Mouse (Mus musculus): ENCODE results near the gene Cpne2. TPM values are rescaled to one million over a fixed set of nuclear protein-coding genes. Genes with fewer than 3 reads are reported as not detected.

Gene Cpne2
- total RNA-seq, 2 experiments from 2014 or later: 53.9 to 106 TPM

DNA sequence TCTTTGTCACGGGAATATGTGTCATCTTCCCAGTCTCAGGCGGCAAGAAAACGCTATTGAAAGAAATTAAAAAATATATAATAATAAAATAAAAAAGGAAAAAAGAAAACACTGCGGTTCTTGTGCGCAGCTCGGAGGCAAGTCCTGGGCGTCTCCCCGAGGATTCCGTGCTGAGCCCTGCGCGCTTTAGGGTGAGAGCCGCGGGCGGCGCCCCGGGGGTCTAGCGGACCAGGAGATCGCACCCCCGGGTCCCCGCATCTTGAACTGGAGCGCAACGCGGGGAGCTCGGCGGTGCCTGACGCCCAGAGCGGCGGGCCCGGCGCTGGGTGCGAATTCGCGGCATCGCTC, 291 bp upstream of the Cpne2 start:
- no peak for ATAC-seq (replicated peaks; ENCODE audit: poor library complexity, severe bottlenecking)

GRCm38 (mm10) chr8:94534612-94535011, 1.8 kb downstream of the Cpne2 start:
- no peak for ATAC-seq (replicated peaks; ENCODE audit: poor library complexity, severe bottlenecking)

DNA sequence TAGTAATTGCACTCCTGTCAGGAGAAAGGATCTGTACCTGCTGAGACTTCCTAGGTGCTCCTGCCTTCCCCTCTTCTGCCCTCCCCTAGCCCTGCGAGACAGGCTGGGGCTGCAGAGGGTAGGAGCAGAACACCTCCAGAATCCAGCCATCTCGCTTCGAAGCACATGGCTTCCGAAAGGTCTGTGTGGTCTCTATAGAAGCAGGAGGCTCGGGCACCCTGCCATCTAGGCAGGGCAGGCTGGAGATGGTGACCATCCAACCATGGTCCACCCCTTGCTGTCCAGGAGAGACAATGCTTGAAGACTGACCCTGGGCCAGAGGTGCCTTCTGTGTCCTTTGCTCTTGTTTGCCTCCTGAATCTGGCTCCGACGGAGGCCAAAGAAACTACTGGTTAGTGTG, 2.8 kb downstream of the Cpne2 start:
- ATAC-seq (replicated peaks; ENCODE audit: poor library complexity, severe bottlenecking): no peak

- no peak for ATAC-seq (replicated peaks; ENCODE audit: poor library complexity, severe bottlenecking)
Observed at GRCm38 (mm10) chr8:94537456-94537855, 4.7 kb downstream of the Cpne2 start.

DNA sequence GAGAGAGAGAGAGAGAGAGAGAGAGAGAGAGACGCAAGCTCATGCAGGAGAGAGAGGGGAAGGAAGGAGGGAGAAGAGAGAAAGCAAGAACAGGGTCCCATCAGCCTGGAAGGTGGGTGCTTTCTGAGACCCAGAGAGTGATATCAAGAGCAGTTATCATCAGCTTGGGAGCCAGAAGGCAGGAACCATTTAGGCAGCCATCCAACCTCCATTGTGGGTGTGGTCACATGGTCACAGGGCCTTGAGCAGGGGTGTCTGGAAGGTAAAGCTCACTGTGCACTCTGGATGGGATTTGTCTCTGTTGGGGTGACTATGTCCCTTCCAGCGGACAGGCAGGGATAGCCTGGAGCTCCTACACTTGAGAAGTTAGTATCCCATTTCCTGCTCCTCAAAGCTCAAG, 7.2 kb downstream of the Cpne2 start:
- ATAC-seq (replicated peaks; ENCODE audit: poor library complexity, severe bottlenecking): no peak

- peak; percentile 77 for ATAC-seq (replicated peaks; ENCODE audit: poor library complexity, severe bottlenecking)
Observed at GRCm38 (mm10) chr8:94540889-94541795, 8.4 kb downstream of the Cpne2 start.

- peak; percentile 73 for ATAC-seq (replicated peaks; ENCODE audit: poor library complexity, severe bottlenecking)
Observed at GRCm38 (mm10) chr8:94543981-94544380, 11.2 kb downstream of the Cpne2 start.

- ATAC-seq (replicated peaks; ENCODE audit: poor library complexity, severe bottlenecking): no peak
Observed at GRCm38 (mm10) chr8:94549041-94549440, 16.3 kb downstream of the Cpne2 start.

DNA sequence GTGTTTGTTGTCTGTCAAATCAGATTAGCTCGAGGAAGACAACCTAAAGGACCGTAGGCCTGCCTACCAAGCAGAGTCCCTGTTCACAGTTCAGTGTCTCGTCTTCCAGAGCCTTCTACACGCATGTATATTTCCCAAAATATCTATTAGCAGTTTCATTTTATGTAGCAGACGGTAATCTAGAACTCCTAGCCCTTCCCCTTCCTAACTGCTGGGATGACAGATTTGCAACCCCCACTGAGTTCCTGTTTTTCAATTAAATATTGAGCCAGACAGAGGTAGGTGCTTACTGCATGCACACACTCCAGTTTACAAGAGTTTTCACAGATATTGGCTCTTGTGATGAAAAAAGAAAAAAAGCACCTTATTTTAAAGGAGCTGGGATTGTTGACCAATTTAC, 16.7 kb downstream of the Cpne2 start:
- ATAC-seq (replicated peaks; ENCODE audit: poor library complexity, severe bottlenecking): peak; percentile 33

GRCm38 (mm10) chr8:94549998-94550397, 17.2 kb downstream of the Cpne2 start:
- ATAC-seq (replicated peaks; ENCODE audit: poor library complexity, severe bottlenecking): no peak

GRCm38 (mm10) chr8:94551471-94552422, 19.0 kb downstream of the Cpne2 start:
- ATAC-seq (replicated peaks; ENCODE audit: poor library complexity, severe bottlenecking): peak; percentile 68

DNA sequence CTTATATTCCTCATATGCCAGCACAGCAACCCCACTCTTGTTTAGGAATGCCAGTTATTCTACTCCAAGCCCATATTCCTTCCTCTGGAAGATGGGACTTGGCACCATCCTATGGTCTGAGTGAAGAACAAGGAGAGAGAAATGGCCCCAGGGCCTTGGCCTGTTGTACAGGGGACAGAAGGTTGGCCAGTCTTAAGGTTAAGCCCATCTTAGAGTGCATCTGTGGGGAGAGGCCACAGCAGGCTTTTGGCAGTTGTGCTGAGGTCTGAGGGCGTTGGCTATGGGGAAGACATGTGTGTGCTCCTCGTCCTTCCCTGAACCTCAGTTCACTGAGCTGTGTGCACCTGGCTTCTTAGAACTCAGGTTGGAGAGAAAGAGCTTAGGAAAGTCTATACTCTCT, 19.9 kb downstream of the Cpne2 start:
- no peak for ATAC-seq (replicated peaks; ENCODE audit: poor library complexity, severe bottlenecking)

- no peak for ATAC-seq (replicated peaks; ENCODE audit: poor library complexity, severe bottlenecking)
Observed at GRCm38 (mm10) chr8:94557281-94557680, 24.5 kb downstream of the Cpne2 start.

DNA sequence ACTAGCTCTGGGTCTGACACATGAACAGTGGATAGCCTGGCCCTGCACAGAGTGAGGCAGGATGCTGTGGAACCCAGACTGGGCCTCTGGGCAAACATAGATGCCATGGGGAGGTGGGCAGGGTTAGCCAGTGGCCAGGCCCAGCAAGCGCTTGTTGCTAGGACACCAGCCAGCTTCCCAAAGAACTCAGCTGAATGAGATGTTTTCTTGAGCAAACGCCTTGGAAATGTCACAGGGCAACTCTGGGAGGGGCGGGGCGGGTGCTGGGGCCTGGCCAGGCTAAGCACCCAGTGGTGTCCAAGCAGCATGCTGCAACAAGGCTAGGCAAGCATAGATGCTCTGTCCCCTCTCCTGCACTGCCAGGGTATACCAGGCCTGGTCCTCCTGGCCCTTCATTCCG, 28.5 kb downstream of the Cpne2 start:
- ATAC-seq (replicated peaks; ENCODE audit: poor library complexity, severe bottlenecking): no peak

DNA sequence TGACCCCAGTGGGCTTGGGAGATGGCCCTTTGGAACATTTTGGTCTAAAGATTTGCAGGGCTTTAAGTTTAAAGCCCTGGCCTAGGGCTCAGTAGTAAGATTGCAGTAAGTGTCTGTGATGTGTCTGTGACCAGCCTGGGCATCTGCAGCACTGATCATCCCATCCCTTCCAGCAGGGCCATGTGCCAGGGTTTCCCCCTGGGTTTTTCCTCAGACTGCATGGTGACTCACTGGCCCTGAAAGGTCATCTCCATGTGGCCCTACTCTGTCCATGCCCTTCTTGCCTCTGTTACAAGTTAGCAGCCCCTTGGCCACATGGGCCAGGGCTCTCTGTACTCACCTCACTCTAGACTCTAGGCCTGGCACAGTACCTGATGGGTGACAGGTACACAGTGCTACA, 31.6 kb downstream of the Cpne2 start:
- ATAC-seq (replicated peaks; ENCODE audit: poor library complexity, severe bottlenecking): no peak

GRCm38 (mm10) chr8:94566033-94566432, 33.2 kb downstream of the Cpne2 start:
- ATAC-seq (replicated peaks; ENCODE audit: poor library complexity, severe bottlenecking): no peak

DNA sequence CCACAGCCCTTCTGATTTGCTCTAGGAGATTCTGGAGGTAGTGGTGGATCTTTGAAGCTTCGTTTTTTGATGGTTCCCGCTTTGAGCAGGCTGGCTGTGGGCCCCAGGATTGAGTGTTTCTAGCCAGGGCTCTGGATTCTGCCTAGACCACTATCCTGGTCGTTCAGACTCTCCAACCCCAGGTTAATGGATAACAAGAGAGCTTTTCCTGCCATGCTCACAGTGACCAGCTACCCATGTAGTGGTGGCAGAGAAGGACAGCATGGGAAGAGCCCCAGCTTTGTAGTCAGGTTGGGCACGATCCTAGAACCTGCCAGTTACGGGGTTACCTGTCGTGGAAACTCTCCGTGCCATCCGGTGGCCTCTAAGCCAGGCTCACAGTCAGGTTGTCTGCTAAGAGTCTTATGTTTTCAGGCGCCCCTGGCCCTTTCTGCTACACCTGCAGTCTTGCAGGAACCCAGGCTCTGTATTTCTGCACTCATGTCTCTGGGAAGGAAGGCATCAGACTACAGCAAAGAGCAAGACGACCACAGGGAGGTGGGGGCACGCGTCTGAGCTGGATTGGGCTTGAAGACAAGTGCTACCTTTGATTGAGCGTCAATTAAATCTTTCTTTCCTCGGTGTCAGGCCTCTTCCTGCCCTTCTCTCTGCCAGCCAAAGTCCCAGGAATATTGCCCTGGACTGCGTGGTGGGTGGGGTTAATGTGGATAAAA, 33.8 kb downstream of the Cpne2 start:
- ATAC-seq (replicated peaks; ENCODE audit: poor library complexity, severe bottlenecking): no peak

DNA sequence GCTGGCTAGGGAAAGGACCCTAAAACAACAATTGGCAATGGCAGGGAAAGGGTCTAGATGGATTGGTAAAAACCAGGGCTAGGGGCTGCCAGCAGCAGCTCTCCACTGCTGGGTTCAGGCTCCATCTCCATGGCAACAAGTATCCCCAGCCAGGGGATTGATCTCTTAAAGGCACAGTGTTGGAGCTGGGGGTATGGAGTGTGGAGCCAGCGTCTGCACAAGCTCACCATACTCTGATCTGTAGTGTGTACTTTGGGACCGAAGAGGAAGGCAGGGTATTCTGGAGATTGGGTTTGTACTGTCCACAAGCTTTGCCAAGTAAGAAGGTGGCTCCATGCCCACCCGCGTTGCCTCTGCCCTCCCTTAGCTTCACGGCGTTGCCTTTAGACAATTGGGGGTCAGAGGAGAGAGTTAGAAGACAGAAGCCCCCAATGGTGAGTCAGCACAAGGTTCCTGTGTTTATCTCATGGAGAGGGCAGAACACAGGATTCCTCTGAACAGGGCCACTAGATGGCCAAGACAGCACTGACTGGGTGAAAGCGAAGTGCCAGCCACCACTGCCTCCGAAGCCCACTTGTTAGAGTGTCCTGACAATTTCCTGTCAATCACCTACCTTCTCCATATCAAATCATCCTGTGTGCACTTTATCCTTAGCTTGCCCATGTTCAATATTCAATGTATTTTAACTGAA, 34.5 kb downstream of the Cpne2 start:
- no peak for ATAC-seq (replicated peaks; ENCODE audit: poor library complexity, severe bottlenecking)

GRCm38 (mm10) chr8:94568098-94568497, 35.3 kb downstream of the Cpne2 start:
- no peak for ATAC-seq (replicated peaks; ENCODE audit: poor library complexity, severe bottlenecking)

- ATAC-seq (replicated peaks; ENCODE audit: poor library complexity, severe bottlenecking): no peak; the same call in 1 of the 2 replicates
Observed at GRCm38 (mm10) chr8:94569419-94569818, 36.6 kb downstream of the Cpne2 start.
